18 mouse cellular contexts compared by ENCODE assay signal in genomic region chr5:139555476-139556115, GRCm38 (mm10). TPM values are rescaled to one million over a fixed set of nuclear protein-coding genes. Genes with fewer than 3 reads are reported as not detected.
DNase-seq lines count a peak whose midpoint lies in the region; ATAC-seq lines count a peak whose summit lies in the region.
"Had no signal": no experiment of that assay in that cellular context is flagged by ENCODE, and none has a peak within 500 bp of the region (broad histone marks: within the 10 kb centered on the region; RNA-seq: fewer than 3 reads in every experiment).

No protein-coding gene starts in this region.

- H3K4me1 ChIP-seq in kidney, embryonic 14.5 days (ENCODE audit: control insufficient read depth, insufficient read depth, low read length), result peaks cover 50% of the 10 kb centered on the region
- H3K4me1 ChIP-seq in neural tube, embryonic 12.5 days, result peaks cover 73% of the 10 kb centered on the region
- H3K4me1 ChIP-seq in midbrain, embryonic 14.5 days (ENCODE audit: control insufficient read depth, insufficient read depth, low read length), result peaks cover 48% of the 10 kb centered on the region

- WGBS in kidney, embryonic 14.5 days, result 4% methylated on average over 7 of the region's 7 CpGs
- 2% methylated on average over 7 of the region's 7 CpGs for WGBS in neural tube, embryonic 12.5 days
- whole genome bisulfite sequencing in midbrain, embryonic 14.5 days, result 5% methylated on average over 7 of the region's 7 CpGs

- H3K27me3 ChIP-seq in kidney, embryonic 14.5 days (ENCODE audit: control insufficient read depth, insufficient read depth, low read length), result peaks cover 88% of the 10 kb centered on the region
- H3K27me3 ChIP-seq in neural tube, embryonic 12.5 days (replicated peaks), result peaks cover 87% of the 10 kb centered on the region
- H3K27me3 ChIP-seq in midbrain, embryonic 14.5 days (ENCODE audit: control insufficient read depth, insufficient read depth, low read length), result peaks cover 65% of the 10 kb centered on the region

- no peak for ATAC-seq in kidney, embryonic 14.5 days (ENCODE audit: low FRiP score, low TSS enrichment)
- no peak for ATAC-seq in neural tube, embryonic 12.5 days (ENCODE audit: low FRiP score, low read depth)
- no peak for ATAC-seq in midbrain, embryonic 14.5 days (ENCODE audit: low FRiP score, low TSS enrichment)

- no peaks in the 10 kb centered on the region for H3K9me3 ChIP-seq in kidney, embryonic 14.5 days (ENCODE audit: control insufficient read depth, low read length)
- no peaks in the 10 kb centered on the region for H3K9me3 ChIP-seq in neural tube, embryonic 12.5 days
- no peaks in the 10 kb centered on the region for H3K9me3 ChIP-seq in midbrain, embryonic 14.5 days (ENCODE audit: control insufficient read depth, low read length)

- no peaks in the 10 kb centered on the region for H3K36me3 ChIP-seq in kidney, embryonic 14.5 days (ENCODE audit: control insufficient read depth, insufficient read depth, low read length)
- no peaks in the 10 kb centered on the region for H3K36me3 ChIP-seq in neural tube, embryonic 12.5 days
- no peaks in the 10 kb centered on the region for H3K36me3 ChIP-seq in midbrain, embryonic 14.5 days (ENCODE audit: control insufficient read depth, insufficient read depth, low read length)

- peak overlapping the region; percentile 82 for H3K27ac ChIP-seq in kidney, embryonic 14.5 days (ENCODE audit: low read depth, low read length)
- H3K27ac ChIP-seq in neural tube, embryonic 12.5 days, result no peak overlapping the region
- H3K27ac ChIP-seq in midbrain, embryonic 14.5 days (replicated peaks; ENCODE audit: low read depth, low read length), result peak overlapping the region; percentile 52; the same call in 1 of the 2 replicates
- H3K27ac ChIP-seq: macrophage had no signal

- peak overlapping the region; percentile 10 for H3K4me2 ChIP-seq in kidney, embryonic 14.5 days (replicated peaks; ENCODE audit: low read depth, low read length)
- peak overlapping the region; percentile 38; the same call in 1 of the 2 replicates for H3K4me2 ChIP-seq in neural tube, embryonic 12.5 days (replicated peaks)
- no peak overlapping the region for H3K4me2 ChIP-seq in midbrain, embryonic 14.5 days (ENCODE audit: low read length)

- no peak overlapping the region for H3K4me3 ChIP-seq in kidney, embryonic 14.5 days (ENCODE audit: low read length)
- H3K4me3 ChIP-seq in neural tube, embryonic 12.5 days, result no peak overlapping the region
- no peak overlapping the region for H3K4me3 ChIP-seq in midbrain, embryonic 14.5 days (replicated peaks; ENCODE audit: low read depth, low read length)

- H3K9ac ChIP-seq in kidney, embryonic 14.5 days (ENCODE audit: low read depth, low read length), result 0 out of 2 replicates have a peak overlapping the region, but pooled peaks have one; percentile 23
- H3K9ac ChIP-seq in neural tube, embryonic 12.5 days, result no peak overlapping the region
- no peak overlapping the region for H3K9ac ChIP-seq in midbrain, embryonic 14.5 days (replicated peaks; ENCODE audit: low read length)

- peak; percentile 17 to 21 for DNase-seq in cerebellum, adult 18-20 months
- no peak for DNase-seq in cerebellum, adult 9-11 months
- no peak for DNase-seq in kidney, adult 8-10 months
- no peak for DNase-seq in neural tube, embryonic 10.5 days (ENCODE audit: extremely low spot score, low spot score)
- peak; percentile 24 for DNase-seq in midbrain, embryonic 14.5 days
- no peak for DNase-seq in urinary bladder, postnatal 36 days (ENCODE audit: low spot score in 2 of 2)
- DNase-seq: cerebellum, adult 11 months; kidney, adult 9 months; liver; lung, adult 2 months; right cerebral cortex, postnatal 14 days; thymus, postnatal 36 days had no signal

RNA-seq across cellular contexts. Expression of gene Uncx, which starts 12.3 kb away (rescaled TPM):
- polyA plus RNA-seq in kidney, embryonic 14.5 days (2014; fragmentation: Nextera tagmentation; extraction: Ambion mirVana), result 130 and 131 TPM in 2 replicates
- 92.9 and 107 TPM in 2 replicates for polyA plus RNA-seq in neural tube, embryonic 12.5 days (2016; fragmentation: Nextera tagmentation; extraction: Ambion mirVana)
- polyA plus RNA-seq in midbrain, embryonic 14.5 days (2014; fragmentation: Nextera tagmentation; extraction: Ambion mirVana), result 39.6 and 44.0 TPM in 2 replicates
- polyA plus RNA-seq: gonadal fat pad, adult 2 months; heart, embryonic 14.5 days; lung, adult 2 months; macrophage; testis, adult 2 months had no signal

Comparison
In these comparisons a context has a peak if more than half of its experiments do, and no peak if none do; other contexts are left out.
1. DNase-seq: peak in cerebellum, adult 18-20 months (2 of 2) and midbrain, embryonic 14.5 days (single experiment); none in cerebellum, adult 9-11 months (single experiment), kidney, adult 8-10 months (0 of 2), neural tube, embryonic 10.5 days (single experiment) and urinary bladder, postnatal 36 days (0 of 2).